Mouse (Mus musculus) olfactory bulb, adult 2 months (tissue): ENCODE measurements around the gene Cul1.

Experiments
- CTCF ChIP-seq: fragments of 200-500 bp; IDR thresholded peaks from 2 replicates; pipeline ENCODE4 v1.5.1; 2012; ENCODE audit warnings: low read depth, mild to moderate bottlenecking, low read length, moderate library complexity; ENCODE audit not compliant: insufficient read depth
- POLR2A ChIP-seq: fragments of 200-500 bp; IDR thresholded peaks from 2 replicates; pipeline ENCODE4 v1.6.1; 2012; ENCODE audit warnings: mild to moderate bottlenecking, low read depth, low read length, moderate library complexity; ENCODE audit not compliant: insufficient read depth

DNA sequence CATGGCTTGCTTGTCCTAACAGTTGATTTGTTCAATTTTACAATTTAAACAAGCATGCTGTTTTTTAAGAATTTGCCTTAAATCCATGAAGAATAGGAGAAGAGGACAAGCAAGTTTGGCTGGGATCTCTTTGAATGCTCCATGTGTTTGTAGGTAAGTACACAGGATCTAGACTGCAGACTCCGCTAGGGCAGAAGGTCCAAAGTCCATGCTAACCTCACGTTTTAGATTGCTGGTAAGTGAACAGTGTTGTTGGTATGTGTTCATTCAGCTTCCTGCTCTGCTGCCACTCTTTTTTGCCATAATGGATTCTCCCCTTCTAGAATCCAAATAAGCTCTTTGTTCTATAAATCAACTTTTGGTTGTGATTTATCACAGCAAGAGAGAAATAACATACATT, 73.9 kb downstream of the Cul1 start:
- no peak for TF ChIP-seq POLR2A
- no peak for TF ChIP-seq CTCF
